Mouse (Mus musculus): ENCODE results near the gene Arhgap6.

Arhgap6 gene

DNA sequence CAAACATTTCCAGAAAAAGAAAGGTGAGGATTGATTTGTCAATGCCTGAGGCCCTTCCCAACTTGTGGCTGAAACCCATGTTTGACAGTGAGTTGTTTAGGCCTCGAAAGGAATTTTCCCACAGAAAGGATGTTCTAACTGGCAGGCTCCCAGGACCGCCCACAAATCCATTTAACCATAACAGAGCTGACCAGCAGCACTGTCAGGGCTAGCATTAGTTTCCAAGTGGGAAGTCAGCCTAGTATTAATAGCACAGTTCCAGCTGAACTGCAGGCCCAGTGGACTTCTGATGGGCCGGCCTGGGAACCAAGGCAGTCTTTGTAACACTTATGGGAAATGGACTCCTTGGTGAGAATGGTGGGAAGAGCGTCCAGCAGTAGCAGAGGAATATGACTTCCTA, 317.8 kb downstream of the Arhgap6 start:
- no peak for DNase-seq (ENCODE audit: low read depth, low spot score)

DNA sequence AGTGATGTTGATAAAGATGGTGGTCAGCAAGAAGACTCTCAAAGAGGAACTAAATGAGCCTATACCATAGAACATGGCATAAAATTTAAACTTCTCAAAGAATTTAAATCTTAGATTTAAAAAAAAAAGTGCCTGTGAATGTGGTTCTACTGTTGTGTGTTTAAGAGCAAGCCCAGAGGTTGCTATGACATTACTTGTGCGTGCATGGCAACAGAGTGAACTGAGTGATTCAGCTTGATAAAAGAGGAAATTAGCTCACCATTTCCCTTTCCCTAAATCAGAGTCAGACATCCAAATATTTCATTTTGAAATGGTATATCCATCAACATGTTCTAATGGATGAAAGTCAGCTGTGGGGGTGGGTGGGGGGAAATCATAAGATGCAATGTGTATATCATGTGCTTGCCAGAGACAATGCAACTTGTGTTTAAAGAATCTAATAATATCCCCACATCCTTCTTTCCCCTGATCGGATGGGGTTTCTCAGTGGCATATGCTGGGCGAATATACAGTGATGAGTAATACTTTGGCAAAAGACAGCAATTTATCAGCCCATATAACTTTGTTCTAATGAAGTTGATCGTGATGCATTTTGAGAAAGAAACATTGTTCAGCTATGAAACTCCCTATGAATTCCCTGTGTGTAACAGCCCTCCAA, 328.3 kb downstream of the Arhgap6 start:
- DNase-seq (ENCODE audit: low read depth, low spot score), result no peak

DNA sequence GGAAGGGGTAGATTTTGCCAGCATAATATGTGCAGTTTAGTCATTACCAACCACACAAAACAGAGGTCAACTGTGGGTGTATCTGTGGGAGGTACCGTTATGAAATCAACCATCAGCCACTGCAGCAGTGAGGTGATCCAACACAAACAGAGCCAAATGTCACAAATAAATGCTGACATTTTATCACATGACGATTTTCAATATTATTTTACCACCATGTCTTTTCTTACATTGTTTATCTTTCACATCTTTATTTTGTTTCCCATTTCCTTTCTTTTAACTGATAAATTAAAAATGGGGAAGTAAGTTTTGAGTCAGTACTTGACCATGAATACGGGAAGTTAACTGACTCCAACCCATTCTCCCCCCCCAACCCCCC, 328.9 kb downstream of the Arhgap6 start:
- peak; percentile 55 for DNase-seq (ENCODE audit: low read depth, low spot score)

DNA sequence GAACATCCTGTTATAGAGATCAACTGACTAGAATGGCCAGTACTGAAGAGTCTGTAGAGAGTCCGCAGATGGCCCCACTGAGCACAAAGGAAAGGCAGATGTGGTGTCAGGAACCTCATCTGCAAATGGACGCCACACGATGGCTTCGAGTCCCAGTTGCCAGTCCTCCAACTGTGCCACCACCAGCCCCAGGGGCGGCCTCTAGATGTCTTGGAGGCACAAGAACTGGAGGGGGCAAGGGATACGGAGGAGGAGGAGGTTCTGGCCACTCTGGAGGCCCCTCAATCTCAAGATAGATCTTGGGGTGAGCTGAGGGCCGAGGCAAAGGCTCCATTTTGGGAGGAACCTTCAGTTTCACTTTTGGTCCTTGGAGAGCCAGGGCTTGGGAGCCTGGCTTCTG, 344.9 kb downstream of the Arhgap6 start:
- no peak for DNase-seq (ENCODE audit: low read depth, low spot score)

DNA sequence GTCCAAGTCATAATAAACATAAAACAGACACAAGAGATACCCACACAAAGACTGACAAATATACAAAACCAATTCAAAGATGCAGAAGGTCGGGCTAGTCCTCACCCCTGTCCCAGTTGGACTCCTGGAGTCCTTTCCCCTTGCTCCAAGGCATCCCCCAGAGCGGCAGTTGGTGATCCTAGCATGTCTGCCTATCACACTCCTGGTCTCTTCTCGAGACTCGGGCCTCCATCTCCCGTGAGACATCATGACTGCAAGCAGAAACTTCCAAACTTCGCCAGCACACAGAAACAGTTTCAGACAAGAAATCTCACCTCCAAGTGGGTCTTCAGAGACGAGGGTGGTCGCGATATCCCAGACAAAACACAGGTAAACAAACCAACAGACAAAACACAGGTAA, 345.6 kb downstream of the Arhgap6 start:
- no peak for DNase-seq (ENCODE audit: low read depth, low spot score)

DNA sequence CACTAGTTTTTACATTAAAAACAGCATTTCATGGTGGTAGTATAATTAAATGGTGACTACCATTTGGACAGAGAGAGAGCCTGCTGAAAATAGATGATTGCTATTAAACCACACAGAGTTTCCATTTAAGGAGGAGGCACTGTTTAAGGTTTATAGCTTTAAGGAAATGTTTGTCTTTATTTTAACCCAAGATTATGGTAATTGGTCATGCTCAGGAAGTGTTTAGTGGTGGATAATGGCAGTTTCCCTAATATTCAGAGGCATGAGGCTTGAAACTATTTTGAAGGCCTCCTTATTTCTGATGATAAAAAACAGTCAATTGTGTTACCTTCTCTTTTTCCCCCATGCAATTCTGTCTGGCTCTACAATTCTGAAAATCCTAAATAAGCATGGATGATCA, 358.9 kb downstream of the Arhgap6 start:
- DNase-seq (ENCODE audit: low read depth, low spot score), result no peak

DNA sequence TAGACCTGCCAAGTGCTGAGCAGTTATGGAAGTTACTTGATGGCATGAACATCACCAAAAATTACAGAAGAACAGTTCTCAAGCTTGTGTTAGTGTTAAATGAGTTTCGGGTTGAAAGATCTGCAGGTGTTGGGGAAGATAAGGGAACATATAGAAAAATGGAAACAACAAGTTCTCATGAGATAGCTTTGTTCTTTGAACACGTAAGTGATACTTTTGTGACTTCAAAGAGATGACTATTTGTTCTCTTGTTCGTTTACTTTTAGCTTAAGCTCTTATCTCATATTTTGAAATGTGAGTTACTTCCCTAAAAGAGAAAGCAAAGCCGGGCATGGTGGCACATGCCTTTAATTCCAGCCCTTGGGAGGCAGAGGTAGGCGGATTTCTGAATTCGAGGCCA, 363.5 kb downstream of the Arhgap6 start:
- DNase-seq (ENCODE audit: low read depth, low spot score), result no peak

DNA sequence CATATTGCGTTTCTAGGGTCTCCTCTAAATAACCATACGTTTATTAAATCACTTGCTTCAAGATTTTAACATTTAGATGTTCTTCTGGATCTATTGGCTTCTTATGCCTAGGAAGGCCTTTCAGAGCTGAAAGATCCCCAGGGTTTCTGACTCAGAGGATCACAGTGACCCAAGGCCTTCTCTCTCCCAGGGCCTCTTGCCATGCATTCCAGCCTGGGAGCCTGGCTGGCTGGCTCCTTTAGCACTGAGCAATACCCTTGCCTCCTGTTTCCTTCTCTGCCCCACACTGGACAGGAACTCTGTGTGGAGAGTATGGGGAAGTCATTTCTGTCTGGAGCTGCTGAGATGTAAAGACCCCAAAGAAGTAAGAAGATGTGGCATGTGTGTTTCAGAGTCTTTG, 376.1 kb downstream of the Arhgap6 start:
- no peak for DNase-seq (ENCODE audit: low read depth, low spot score)

DNA sequence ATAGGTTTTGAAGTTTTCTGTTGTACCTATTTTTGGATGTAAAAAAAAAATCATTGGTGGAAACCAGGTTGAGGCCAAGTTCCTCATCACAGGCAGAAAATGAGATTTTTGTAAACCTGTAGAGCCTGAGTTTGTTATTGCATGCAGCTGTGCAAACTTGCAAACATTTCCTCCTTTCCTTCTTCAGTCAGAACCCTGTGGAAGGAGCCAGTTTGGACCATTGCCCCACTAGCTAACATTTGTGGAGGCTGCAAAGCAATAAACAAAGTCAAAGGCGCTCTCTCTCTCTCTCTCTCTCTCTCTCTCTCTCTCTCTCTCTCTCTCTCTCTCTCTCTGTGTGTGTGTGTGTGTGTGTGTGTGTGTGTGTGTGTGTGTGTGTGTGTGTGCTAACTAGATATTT, 378.9 kb downstream of the Arhgap6 start:
- peak; percentile 5 for DNase-seq (ENCODE audit: low read depth, low spot score)

DNA sequence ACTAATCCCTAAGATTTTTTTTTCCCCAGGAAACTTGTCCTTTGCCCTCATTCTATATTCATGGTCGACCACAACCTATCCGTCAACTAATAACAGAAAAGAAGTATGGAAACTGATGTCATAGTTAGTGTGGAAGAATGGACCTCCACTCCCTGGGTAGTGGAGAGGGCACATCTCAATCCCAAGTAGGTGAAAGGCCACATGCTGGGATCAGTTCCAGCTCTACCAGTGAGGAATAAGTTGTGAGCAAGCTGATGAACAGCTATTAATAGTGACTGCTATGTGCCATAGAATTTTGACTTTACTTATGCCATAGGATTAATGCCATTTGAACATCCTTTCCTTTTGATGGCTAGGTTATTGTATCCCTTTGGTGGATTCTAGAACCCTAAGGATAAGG, 383.7 kb downstream of the Arhgap6 start:
- no peak for DNase-seq (ENCODE audit: low read depth, low spot score)

DNA sequence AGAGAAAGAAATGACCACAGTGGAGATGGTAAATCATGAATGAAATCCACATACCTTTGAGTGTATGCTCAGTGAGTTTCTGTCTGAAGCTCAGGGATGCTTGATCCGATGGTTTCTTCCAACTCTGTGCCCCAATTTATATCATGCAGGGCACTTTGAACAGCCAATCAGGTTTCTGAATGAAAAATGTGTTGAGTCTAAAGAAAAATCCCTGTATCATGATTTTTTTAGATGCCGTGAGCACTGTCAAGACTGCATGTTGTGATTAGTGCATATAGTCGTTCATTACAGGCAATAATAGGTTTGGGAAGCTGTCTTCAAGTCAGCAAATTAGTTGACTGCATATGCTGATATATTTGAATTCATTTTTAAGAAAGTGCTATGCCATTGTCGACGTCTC, 392.2 kb downstream of the Arhgap6 start, which contains the start of gene Amelx:
TSS of gene Amelx (minus strand) at position 101 of the 400 bp plus-strand sequence.
- DNase-seq (ENCODE audit: low read depth, low spot score), result no peak

DNA sequence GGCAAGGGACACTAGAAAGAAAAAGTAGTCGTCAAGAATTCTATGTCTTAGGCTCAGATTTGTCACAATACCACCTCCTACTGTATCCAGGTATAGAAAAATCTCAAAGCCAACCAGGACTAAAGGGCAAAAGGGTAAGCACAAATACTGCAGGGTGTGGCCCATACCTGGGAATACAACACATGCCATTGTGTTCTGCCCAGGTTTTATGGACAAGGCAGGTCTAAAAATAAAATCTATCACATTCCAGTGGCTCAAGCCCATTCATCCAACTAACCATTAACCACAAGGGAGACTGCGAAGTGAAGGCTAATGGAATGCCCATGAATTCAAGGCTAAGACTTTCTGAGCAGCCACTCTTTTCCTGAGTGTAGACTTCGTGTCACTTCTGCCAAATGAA, 415.1 kb downstream of the Arhgap6 start:
- no peak for DNase-seq (ENCODE audit: low read depth, low spot score)

DNA sequence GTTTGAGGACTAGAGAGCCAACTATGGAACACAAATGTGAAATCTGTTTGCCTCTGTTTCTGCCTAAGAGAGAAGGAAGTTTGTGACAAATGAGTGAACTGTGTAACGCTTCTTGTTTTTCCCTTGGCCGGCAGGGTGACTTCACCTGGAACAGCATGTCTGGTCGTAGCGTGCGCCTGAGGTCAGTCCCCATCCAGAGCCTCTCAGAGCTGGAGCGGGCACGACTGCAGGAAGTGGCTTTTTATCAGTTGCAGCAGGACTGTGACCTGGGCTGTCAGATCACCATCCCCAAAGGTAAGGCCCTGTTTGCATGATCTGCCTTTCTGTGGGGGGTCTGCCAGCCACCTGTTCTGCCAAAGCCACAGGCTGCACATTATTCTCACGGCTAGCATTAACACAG, 425.2 kb downstream of the Arhgap6 start:
- DNase-seq (ENCODE audit: low read depth, low spot score), result no peak

DNA sequence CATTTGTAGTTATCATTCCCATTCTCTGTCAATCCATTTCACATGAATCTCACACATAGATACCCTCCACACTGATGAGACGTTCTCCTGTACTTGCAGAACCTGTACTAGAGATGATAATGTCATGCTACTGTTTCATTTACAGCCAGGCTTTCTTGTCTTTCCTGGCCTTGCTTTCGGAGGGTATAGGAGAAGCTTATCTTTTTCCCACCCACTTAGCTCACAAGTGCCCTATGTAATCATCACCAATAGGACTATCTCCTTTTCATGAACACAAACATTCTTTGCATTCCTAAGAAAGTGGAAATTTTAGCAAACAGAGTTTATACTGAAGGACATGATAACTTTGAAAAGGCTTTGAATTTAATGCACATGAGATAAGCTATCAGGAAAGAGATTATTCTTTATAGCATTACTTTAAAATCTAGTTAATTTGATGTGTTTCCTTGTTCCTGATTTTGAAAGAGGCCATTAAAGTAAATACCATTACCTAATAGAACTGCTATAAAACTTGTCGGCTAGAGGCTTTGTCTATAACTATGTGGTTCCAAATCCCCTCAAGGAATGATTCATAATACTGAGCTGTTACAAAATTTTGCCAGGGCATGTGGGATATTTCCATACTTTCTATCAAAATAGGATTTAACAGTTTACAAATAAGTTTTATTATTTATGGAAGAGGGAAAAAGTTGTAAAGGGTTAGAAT, 427.6 kb downstream of the Arhgap6 start:
- no peak for DNase-seq (ENCODE audit: low read depth, low spot score)

DNA sequence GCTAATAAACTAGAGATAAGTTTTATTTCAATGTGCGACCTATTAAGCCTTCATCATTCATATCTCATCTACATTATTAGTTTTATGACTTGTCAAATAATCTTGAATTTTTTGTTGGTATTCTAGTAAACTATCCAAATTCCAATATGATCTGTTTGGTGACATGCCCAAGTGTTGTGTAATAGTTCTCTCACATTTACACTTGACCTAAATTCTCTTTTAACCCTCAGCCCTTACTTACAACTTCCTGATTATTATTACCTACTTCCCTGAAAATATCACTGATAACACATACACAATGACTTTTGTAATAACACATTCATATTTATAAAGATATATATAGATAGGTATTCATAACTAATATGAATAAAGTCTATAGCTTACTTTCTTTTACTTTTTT, 461.0 kb downstream of the Arhgap6 start:
- no peak for DNase-seq (ENCODE audit: low read depth, low spot score)

DNA sequence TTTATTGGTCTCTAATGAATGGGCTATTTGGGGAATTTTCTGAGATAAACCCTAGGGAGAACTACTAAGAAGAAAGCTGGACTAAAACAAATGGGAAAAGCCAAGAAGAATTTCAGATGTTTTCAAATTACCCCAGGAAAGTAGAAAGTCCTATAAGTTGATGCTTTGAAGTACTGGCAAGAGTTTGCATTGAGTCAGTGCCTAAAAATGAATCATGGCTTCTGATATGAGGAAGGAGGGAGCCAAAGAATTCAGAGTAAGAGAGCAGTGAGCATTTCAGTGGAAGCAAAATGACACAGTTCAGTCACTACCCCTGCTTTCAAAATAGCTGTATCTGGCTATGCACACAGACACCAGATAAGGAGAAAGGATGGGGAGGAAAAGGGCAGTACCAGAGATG, 461.8 kb downstream of the Arhgap6 start:
- DNase-seq (ENCODE audit: low read depth, low spot score), result no peak

DNA sequence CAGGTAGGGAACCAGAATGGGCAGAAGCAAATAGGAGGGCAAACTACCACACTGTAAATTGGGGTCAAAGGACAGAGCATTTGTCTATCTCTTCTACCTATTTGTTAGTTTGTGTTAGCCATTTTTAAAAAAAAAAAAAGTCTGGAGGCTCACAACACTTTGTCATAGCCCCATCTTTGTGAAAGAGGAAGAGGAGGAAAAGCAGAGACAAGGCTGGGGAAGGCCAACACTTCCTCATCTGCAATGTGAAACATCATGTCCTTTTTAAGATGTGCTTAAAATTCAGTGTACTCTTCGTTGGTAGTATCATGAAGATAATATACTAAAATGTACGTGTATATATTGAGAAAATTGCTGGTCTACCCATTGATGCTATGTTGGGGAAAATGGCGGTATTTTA, 466.1 kb downstream of the Arhgap6 start:
- no peak for DNase-seq (ENCODE audit: low read depth, low spot score)

DNA sequence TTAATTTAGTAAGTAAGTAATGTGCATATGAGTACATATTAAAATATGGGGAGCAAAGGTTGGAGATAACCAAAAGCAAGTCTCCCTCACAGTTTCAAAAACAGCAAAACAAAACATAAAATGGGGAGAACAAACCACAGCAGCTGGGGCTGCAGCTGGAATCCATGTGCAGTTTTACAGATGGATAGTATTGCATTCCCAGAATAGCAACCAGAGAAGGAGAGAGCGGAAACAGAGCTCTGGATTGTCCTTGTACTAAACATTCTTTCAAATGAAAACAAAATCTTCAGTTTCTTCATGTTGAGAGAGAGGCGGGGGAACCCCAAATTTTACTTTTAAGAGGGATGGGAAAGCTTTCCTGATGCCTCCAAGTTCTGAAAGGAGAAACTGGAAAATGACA, 467.3 kb downstream of the Arhgap6 start:
- DNase-seq (ENCODE audit: low read depth, low spot score), result no peak

DNA sequence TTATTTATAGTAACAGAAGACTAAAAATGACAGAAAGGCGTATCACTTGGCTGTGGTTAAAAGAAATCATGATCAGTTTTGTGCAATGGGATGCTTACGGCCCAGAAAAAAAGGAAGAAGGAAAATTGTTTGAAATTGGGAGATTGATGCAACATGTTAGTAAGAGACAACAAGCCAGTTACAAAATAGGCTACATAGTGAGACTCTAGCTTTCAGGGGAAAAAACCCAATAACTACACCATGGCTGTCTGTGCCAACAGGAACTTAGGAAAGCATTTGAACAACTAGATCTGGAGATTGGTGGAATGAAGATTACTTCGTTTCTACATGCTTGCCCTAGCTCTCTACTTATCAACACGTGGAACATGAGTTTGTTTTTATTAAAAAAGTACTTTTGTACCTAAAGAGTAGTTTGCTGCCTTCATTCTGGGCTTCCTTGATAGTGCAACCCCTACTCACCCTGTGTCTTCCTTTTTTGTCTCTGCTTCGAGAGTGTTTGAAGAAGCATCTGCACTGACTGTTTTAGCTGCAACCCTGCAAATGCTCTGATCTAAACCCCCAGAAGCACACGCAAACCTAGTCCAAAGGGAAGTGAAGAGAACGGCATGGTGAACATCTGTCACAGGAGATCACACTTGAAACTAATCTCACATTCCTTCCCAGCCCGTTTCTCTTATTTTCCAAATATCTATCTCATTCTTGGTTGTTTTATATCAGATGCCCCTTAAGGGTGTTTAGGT, 468.7 kb downstream of the Arhgap6 start:
- no peak for DNase-seq (ENCODE audit: low read depth, low spot score)

DNA sequence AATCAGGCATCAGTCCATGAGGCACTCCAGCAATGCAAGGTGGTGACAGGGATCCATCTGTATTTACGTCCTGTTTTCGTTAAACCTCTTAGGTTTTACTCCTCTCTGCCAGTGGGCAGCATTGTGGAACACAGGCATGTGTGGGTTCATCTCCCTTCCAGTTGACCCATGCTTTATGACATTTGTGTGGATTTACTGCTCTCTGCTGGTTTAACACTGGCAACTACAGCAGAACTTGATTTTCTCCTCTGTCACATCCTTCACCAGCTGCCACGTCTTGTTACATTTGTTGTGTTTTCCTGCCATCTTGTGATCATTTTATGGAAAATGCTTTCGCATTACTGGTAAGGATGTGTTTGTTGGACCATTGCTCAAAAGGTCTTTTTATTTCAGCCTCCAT, 504.7 kb downstream of the Arhgap6 start:
- peak; percentile 36 for DNase-seq (ENCODE audit: low read depth, low spot score)

DNA sequence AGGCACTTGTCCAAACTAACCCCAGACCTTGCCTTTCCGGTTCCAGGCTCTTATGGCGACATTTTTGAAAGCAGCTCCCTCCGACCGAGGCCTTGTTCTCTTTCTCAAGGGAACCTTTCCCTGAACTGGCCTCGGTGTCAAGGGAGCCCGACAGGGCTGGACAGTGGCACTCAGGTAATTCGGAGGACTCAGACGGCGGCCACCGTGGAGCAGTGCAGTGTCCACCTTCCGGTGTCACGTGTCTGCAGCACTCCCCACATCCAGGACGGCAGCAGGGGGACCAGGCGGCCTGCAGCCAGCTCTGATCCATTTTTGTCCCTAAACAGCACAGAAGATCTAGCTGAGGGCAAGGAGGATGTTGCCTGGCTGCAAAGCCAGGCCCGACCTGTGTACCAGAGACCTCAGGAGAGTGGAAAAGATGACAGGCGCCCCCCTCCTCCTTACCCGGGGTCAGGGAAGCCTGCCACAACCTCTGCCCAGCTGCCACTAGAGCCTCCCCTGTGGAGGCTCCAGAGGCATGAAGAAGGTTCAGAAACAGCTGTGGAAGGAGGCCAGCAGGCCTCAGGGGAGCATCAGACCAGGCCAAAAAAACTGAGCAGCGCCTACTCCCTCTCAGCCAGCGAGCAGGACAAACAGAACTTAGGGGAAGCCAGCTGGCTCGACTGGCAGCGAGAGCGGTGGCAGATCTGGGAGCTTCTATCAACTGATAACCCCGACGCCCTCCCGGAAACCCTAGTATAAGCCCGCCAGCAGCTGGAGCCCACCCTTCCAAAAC, 507.6 kb downstream of the Arhgap6 start:
- no peak for DNase-seq (ENCODE audit: low read depth, low spot score)

DNA sequence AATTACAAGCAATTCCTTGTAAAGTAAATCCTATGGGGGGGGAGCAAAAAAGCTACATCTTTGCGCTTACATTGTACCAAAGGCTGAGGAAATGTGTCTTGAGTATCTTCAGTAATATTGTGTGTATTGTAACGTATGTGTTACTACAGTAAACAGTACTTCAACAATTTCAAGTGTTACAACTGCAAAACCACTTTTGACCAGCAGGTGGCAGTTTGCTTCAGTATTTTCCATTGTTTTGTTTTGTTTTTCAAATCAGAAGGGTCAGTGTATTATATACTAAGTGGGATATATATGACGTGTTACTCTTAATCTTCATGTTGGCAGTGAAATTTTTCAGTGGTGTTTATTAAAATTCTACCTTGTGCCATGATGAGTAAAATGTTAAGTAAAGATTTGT, 509.0 kb downstream of the Arhgap6 start:
- peak; percentile 58 for DNase-seq (ENCODE audit: low read depth, low spot score)
